Mouse (Mus musculus) kidney, adult 2 months (tissue): ENCODE results near the gene Gdpd5. TPM values are rescaled to one million over a fixed set of nuclear protein-coding genes. Genes with fewer than 3 reads are reported as not detected.

Experiments
- DNase-seq: peaks from one replicate; pipeline ENCODE4 v3.0.0; 2021
- H3K27ac ChIP-seq: fragments of 200-500 bp; 2 replicates; pipeline ENCODE4 v1.5.1; 2012; ENCODE audit warnings: low read depth, low read length, control low read depth, inconsistent platforms; ENCODE audit not compliant: insufficient read depth
- H3K27me3 ChIP-seq: fragments of 200-500 bp; replicated peaks from 2 replicates; pipeline ENCODE4 v1.6.1; 2012; ENCODE audit warnings: mild to moderate bottlenecking, moderate library complexity, low read length, inconsistent platforms; ENCODE audit not compliant: control insufficient read depth, insufficient read depth
- H3K36me3 ChIP-seq: fragments of 200-500 bp; 2 replicates; pipeline ENCODE4 v1.6.1; 2012; ENCODE audit warnings: mild to moderate bottlenecking, moderate library complexity, low read length, inconsistent platforms; ENCODE audit not compliant: control insufficient read depth, insufficient read depth
- H3K4me1 ChIP-seq: fragments of 200-500 bp; 2 replicates; pipeline ENCODE4 v1.6.1; 2011; ENCODE audit warnings: low read length; ENCODE audit not compliant: control insufficient read depth, insufficient read depth
- H3K4me3 ChIP-seq: fragments of 200-500 bp; 2 replicates; pipeline ENCODE4 v1.5.1; 2011; ENCODE audit warnings: mild to moderate bottlenecking, low read depth, low read length, control low read depth; ENCODE audit not compliant: insufficient read depth
- CTCF ChIP-seq: fragments of 200-500 bp; conservative IDR thresholded peaks from 2 replicates; pipeline ENCODE4 v1.5.1; 2011; ENCODE audit warnings: low read depth, mild to moderate bottlenecking, control low read depth, low read length, moderate library complexity, mixed read lengths; ENCODE audit not compliant: insufficient read depth, insufficient read length
- POLR2A ChIP-seq: fragments of 200-500 bp; IDR thresholded peaks from one replicate; pipeline ENCODE4 v1.6.1; 2011; ENCODE audit warnings: low read depth, low read length, control low read depth
- WGBS: fragments of 180-500 bp; shearing (Covaris S2); methylation state at CpG from one replicate; pipeline ENCODE4 v1.1.7; 2018; 5-methylcytosine and 5-hydroxymethylcytosine counted together
- polyA plus RNA-seq: library from polyadenylated mRNA; depleted of rRNA; stranded (reverse); fragments of >200 nt; gene quantifications from 2 replicates; pipeline ENCODE4 v1.2.3, GENCODE M21; 2012; rRNA removed

Gene Gdpd5
- 10.4 and 11.5 TPM in 2 replicates for polyA plus RNA-seq

- peak; percentile 99 for DNase-seq
- Histone ChIP-seq H3K4me1 (0 out of 2 replicates have a peak, but pooled peaks cover 4% of the 10 kb centered on the region), H3K27ac (peak within 1 kb of the TSS; percentile 57), H3K36me3 (no peaks in the 10 kb centered on the region), H3K4me3 (peak within 1 kb of the TSS; percentile 64), H3K27me3 (no peaks in the 10 kb centered on the region)
- 1% methylated on average over 73 of the region's 73 CpGs for WGBS
- TF ChIP-seq POLR2A (no peak), CTCF (no peak)
Observed at GRCm38 (mm10) chr7:99381214-99382087, at the start of gene Gdpd5. Gdpd5 (plus strand) TSS chr7:99381414.

- peak; percentile 86 for DNase-seq
Observed at GRCm38 (mm10) chr7:99332774-99333480, 48.3 kb upstream of the Gdpd5 start.

GRCm38 (mm10) chr7:99340736-99341135 lies 40.5 kb upstream of the Gdpd5 start:
- TF ChIP-seq CTCF: no peak
- TF ChIP-seq POLR2A: no peak
- H3K36me3 ChIP-seq: peaks cover 2% of the 10 kb centered on the region; the same call in 1 of the 2 replicates
- no peaks in the 10 kb centered on the region for H3K4me1 ChIP-seq
- H3K4me3 ChIP-seq: no peak overlapping the region
- no peak for DNase-seq
- WGBS: 85% methylated on average over 8 of the region's 8 CpGs
- H3K27ac ChIP-seq: no peak overlapping the region
- H3K27me3 ChIP-seq: no peaks in the 10 kb centered on the region

More at GRCm38 (mm10) chr7:99332774-99333480, 48.3 kb upstream of the Gdpd5 start:
- TF ChIP-seq POLR2A (no peak), CTCF (peak; percentile 93)
- H3K36me3 ChIP-seq: no peaks in the 10 kb centered on the region
- H3K27me3 ChIP-seq: no peaks in the 10 kb centered on the region
- no peak overlapping the region for H3K27ac ChIP-seq
- no peaks in the 10 kb centered on the region for H3K4me1 ChIP-seq
- H3K4me3 ChIP-seq: no peak overlapping the region
- WGBS: 45% methylated on average over 12 of the region's 12 CpGs

GRCm38 (mm10) chr7:99343577-99343976 lies 37.6 kb upstream of the Gdpd5 start:
- 76% methylated on average over 4 of the region's 4 CpGs for WGBS
- Histone ChIP-seq H3K4me1 (no peaks in the 10 kb centered on the region), H3K27ac (no peak overlapping the region), H3K4me3 (no peak overlapping the region), H3K27me3 (no peaks in the 10 kb centered on the region), H3K36me3 (peaks cover 4% of the 10 kb centered on the region)
- no peak for DNase-seq
- TF ChIP-seq CTCF (no peak), POLR2A (no peak)

GRCm38 (mm10) chr7:99347268-99347667 lies 33.9 kb upstream of the Gdpd5 start:
- no peak overlapping the region for H3K4me3 ChIP-seq
- no peak for TF ChIP-seq POLR2A
- no peak for TF ChIP-seq CTCF
- 90% methylated on average over 10 of the region's 10 CpGs for WGBS
- H3K27me3 ChIP-seq: no peaks in the 10 kb centered on the region
- H3K27ac ChIP-seq: no peak overlapping the region
- H3K36me3 ChIP-seq: peaks cover 7% of the 10 kb centered on the region
- peaks cover 15% of the 10 kb centered on the region; the same call in 1 of the 2 replicates for H3K4me1 ChIP-seq
- DNase-seq: no peak

- no peak overlapping the region for H3K27ac ChIP-seq
- H3K4me3 ChIP-seq: no peak overlapping the region
- no peak for DNase-seq
- TF ChIP-seq POLR2A (no peak), CTCF (no peak)
- peaks cover 7% of the 10 kb centered on the region for H3K36me3 ChIP-seq
- H3K27me3 ChIP-seq: no peaks in the 10 kb centered on the region
- 88% methylated on average over 26 of the region's 26 CpGs for WGBS
- peaks cover 15% of the 10 kb centered on the region; the same call in 1 of the 2 replicates for H3K4me1 ChIP-seq
Observed at GRCm38 (mm10) chr7:99348883-99349282, 32.3 kb upstream of the Gdpd5 start.
